Mouse (Mus musculus) forebrain, embryonic 11.5 days (tissue): Measurements from ENCODE around the gene Bdkrb1. TPM values are rescaled to one million over a fixed set of nuclear protein-coding genes. Genes with fewer than 3 reads are reported as not detected.

ENCODE experiments used
- ATAC-seq: fragments of 200-750 bp; cut with Nextera tagmentation; replicated peaks from 2 replicates; pipeline ENCODE4 v1.8.0; 2017; ENCODE audit warnings: moderate TSS enrichment; ENCODE audit not compliant: low FRiP score
- DNase-seq: peaks from one replicate; pipeline ENCODE4 v3.0.0-alpha.2; 2017; ENCODE audit warnings: low spot score
- H3K27ac ChIP-seq: fragments of 300-500 bp; sonication (generic); 2 replicates; pipeline ENCODE4 v1.5.1; 2014; ENCODE audit warnings: low read depth, low read length
- H3K27me3 ChIP-seq: fragments of 300-500 bp; sonication (generic); 2 replicates; pipeline ENCODE4 v1.6.1; 2014; ENCODE audit warnings: mild to moderate bottlenecking, low read length, mixed read lengths; ENCODE audit not compliant: control insufficient read depth, insufficient read depth
- H3K36me3 ChIP-seq: fragments of 300-500 bp; sonication (generic); 2 replicates; pipeline ENCODE4 v1.6.1; 2014; ENCODE audit warnings: mild to moderate bottlenecking, low read length, moderate library complexity, mixed read lengths; ENCODE audit not compliant: control insufficient read depth, insufficient read depth
- H3K4me1 ChIP-seq: fragments of 300-500 bp; sonication (generic); replicated peaks from 2 replicates; pipeline ENCODE4 v1.6.1; 2014; ENCODE audit warnings: low read length, mixed read lengths; ENCODE audit not compliant: control insufficient read depth, insufficient read depth
- H3K4me2 ChIP-seq: fragments of 300-500 bp; sonication (generic); 2 replicates; pipeline ENCODE4 v1.6.1; 2014; ENCODE audit warnings: low read depth, mild to moderate bottlenecking, low read length, moderate library complexity, mixed read lengths; ENCODE audit not compliant: severe bottlenecking
- H3K4me3 ChIP-seq: fragments of 300-500 bp; sonication (generic); 2 replicates; pipeline ENCODE4 v1.5.1; 2014; ENCODE audit warnings: low read depth, low read length
- H3K9ac ChIP-seq: fragments of 300-500 bp; sonication (generic); 2 replicates; pipeline ENCODE4 v1.6.1; 2014; ENCODE audit warnings: low read length
- H3K9me3 ChIP-seq: fragments of 300-500 bp; sonication (generic); 2 replicates; pipeline ENCODE4 v1.6.1; 2016; ENCODE audit warnings: low read length, mixed read lengths; ENCODE audit not compliant: control insufficient read depth
- WGBS: fragments of 180-500 bp; shearing (Covaris S2); extraction: QIAGEN DNeasy Blood & Tissue Kit; methylation state at CpG from one replicate; pipeline ENCODE4 v1.1.7; 2014; 5-methylcytosine and 5-hydroxymethylcytosine counted together
- polyA plus RNA-seq: library from polyadenylated mRNA; unstranded; fragments of >200 nt; fragmentation: Nextera tagmentation; extraction: Ambion mirVana; gene quantifications from 2 replicates; pipeline ENCODE4 v1.2.1, GENCODE M21; 2014

The Bdkrb1 gene
- polyA plus RNA-seq, result not detected in 2 replicates

DNA sequence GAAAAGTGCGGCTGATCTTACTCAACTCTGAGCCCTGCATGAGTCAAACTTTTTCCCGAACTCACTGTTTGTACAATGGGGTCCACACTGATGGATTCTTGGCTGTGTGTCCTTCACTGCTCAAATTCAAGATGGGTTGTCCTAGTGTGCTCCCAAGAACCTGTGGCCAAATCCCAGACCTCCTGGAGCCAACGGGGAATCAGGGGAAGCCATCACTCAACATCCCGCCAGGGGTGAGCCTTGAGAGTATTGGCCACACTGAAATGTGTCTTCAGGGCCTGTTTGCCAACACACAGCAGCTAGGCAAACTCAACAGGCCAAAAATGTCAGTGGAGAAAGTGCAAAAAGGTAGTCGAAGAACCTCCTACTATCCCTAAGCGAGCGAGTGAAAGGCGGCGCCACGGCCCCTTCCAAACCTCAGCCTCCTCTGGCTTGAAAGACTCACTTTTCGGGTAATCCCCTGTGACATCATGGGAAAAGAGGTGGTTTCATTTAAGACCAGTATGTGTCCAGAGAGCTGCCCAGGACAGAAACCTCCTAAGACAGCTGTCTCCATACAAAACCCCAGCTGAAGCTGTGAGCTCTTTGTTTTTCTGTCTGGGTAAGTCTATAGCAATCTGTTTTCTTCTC lies at the start of gene Bdkrb1:
TSS of gene Bdkrb1 (plus strand) at position 505 of the 630 bp plus-strand sequence.
- no peak within 1 kb of the TSS for H3K27ac ChIP-seq
- no peaks in the 10 kb centered on the region for H3K27me3 ChIP-seq
- no peak within 1 kb of the TSS for H3K9ac ChIP-seq
- 86% methylated on average over 11 of the region's 11 CpGs for WGBS
- ATAC-seq (no peak), DNase-seq (no peak)
- H3K4me1 ChIP-seq, result peaks cover 5% of the 10 kb centered on the region; the same call in 1 of the 2 replicates
- no peaks in the 10 kb centered on the region for H3K9me3 ChIP-seq
- H3K4me2 ChIP-seq, result no peak within 1 kb of the TSS
- no peaks in the 10 kb centered on the region for H3K36me3 ChIP-seq
- H3K4me3 ChIP-seq, result no peak within 1 kb of the TSS

DNA sequence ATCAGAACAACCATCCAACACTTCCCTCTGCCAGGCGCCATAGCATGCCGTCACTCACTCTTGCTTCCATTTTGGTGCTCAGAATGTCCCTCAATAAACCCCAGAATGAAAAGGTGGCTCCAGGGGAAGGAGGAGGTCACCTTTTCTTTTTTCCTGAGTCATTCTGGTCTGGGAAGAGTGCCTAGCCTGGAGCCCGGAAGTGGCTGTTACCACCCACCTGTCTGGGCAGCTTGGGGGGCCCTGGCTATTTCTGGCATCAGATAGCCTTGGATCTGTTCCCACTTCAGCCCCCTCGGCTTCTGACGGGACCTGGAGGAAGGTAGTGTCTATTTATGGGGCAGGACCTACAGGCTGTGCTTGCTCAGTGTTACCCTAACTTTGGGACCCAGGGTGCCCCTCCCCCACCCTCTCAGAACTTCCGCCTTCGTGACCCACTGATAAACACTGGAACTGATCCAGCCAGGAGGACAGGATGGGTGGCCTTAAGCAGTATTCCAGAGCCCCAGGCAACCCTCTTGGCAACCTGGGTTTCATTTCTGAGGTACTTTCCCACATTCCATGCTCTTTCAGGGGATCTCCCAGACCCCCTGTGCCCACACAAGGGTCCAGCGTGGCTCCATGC lies 48.6 kb upstream of the Bdkrb1 start:
- Histone ChIP-seq H3K36me3 (no peaks in the 10 kb centered on the region), H3K4me3 (no peak overlapping the region), H3K9ac (no peak overlapping the region), H3K4me2 (no peak overlapping the region), H3K4me1 (no peaks in the 10 kb centered on the region), H3K27me3 (no peaks in the 10 kb centered on the region), H3K9me3 (no peaks in the 10 kb centered on the region), H3K27ac (no peak overlapping the region)
- WGBS, result 80% methylated on average over 8 of the region's 8 CpGs
- ATAC-seq, result no peak
- DNase-seq, result no peak

DNA sequence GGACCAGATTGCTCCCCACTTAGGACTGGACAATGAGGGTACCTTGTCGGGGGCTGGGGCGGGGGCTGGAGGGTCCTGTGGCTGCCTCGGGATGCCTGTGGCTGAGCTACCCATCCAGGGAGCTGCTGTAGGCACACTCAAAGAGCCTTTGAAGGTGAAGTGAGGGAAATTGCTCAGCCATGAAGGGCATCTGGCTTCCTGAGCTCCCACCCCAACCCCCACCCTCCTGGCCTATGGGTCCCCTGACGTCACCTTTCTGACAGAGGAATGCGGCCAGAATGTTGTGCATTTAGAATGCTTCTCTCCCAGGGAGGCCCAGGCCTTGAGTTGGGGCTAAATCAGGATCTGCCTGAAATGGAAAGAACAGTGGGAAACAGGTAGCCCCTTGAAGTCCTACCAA lies 47.7 kb upstream of the Bdkrb1 start:
- H3K9me3 ChIP-seq, result no peaks in the 10 kb centered on the region
- no peak overlapping the region for H3K27ac ChIP-seq
- ATAC-seq, result no peak

DNA sequence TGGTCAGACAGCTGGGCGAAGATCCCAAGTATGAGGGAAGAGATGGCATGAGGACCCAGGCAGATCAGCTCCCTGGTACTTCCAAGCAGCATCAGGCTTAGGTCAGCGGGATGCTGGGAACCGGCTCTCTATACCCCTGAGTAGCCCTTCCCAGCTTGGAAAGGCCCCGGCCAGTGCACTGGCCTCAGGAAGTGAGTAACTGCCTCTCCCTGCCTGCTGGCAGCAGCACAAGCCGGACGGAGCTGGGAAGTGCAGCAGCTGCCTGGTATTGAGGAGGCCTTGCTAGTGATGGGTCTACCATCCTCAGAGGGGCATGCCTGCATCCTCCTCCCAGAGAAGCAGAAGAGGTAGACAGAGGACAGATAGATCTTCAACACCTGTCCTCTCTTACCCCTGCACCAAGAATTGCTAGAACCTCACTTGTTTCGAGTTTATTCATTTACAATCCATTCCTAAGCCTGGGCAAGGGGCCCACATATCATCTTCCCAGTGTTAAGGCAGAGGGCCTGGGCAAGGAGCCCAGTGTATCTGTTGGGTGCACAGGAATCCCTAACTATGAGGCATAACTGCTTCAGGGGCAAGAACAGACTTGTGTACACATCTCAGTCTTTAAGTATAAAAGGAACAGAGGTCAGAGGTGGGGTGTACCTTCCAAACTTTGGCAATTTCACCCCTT lies 45.5 kb upstream of the Bdkrb1 start:
- H3K27me3 ChIP-seq, result peaks cover 5% of the 10 kb centered on the region
- 77% methylated on average over 7 of the region's 7 CpGs for WGBS
- no peak overlapping the region for H3K4me3 ChIP-seq

More for the DNA sequence above, 47.7 kb upstream of the Bdkrb1 start:
- H3K36me3 ChIP-seq, result no peaks in the 10 kb centered on the region
- WGBS, result 72% methylated on average over 5 of the region's 5 CpGs
- no peak for DNase-seq
- H3K4me3 ChIP-seq, result no peak overlapping the region
- no peaks in the 10 kb centered on the region for H3K4me1 ChIP-seq
- no peaks in the 10 kb centered on the region for H3K27me3 ChIP-seq
- H3K9ac ChIP-seq, result no peak overlapping the region
- no peak overlapping the region for H3K4me2 ChIP-seq

DNA sequence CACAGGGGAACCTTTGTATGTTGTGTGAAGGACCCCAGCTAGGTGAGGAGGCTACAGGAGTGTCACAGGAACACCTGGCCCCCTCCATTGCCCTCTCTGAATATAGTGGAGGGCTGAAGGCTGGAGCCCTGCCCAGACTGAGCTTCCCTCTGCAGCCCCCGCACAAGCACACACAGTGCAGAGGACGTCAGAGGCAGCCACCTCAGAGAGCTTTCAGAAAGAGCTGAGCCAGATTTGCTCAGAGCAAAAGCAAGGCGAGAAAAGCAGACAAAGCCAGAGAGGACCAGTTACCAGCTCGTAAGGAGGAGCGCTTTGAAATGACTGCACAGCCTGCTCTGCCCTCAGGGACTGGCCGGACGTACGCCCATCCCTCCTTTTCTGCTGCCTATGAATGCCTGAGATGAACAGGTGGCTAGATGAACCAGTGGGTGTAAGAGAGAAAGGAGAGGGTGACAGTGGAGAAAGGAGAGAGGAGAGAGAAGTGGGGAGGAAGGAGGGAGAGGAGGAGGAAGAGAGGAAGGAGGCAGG lies 41.8 kb upstream of the Bdkrb1 start:
- H3K4me2 ChIP-seq, result no peak overlapping the region
- peaks cover 6% of the 10 kb centered on the region; the same call in 1 of the 2 replicates for H3K4me1 ChIP-seq
- no peaks in the 10 kb centered on the region for H3K9me3 ChIP-seq
- peaks cover 19% of the 10 kb centered on the region for H3K27me3 ChIP-seq
- WGBS, result 57% methylated on average over 8 of the region's 8 CpGs
- ATAC-seq (no peak), DNase-seq (no peak)
- H3K36me3 ChIP-seq, result no peaks in the 10 kb centered on the region
- H3K4me3 ChIP-seq, result no peak overlapping the region
- no peak overlapping the region for H3K9ac ChIP-seq
- no peak overlapping the region for H3K27ac ChIP-seq

More for the DNA sequence above, 45.5 kb upstream of the Bdkrb1 start:
- Histone ChIP-seq H3K4me1 (no peaks in the 10 kb centered on the region), H3K9ac (no peak overlapping the region), H3K4me2 (no peak overlapping the region), H3K36me3 (no peaks in the 10 kb centered on the region), H3K27ac (no peak overlapping the region), H3K9me3 (no peaks in the 10 kb centered on the region)
- ATAC-seq (no peak), DNase-seq (no peak)

DNA sequence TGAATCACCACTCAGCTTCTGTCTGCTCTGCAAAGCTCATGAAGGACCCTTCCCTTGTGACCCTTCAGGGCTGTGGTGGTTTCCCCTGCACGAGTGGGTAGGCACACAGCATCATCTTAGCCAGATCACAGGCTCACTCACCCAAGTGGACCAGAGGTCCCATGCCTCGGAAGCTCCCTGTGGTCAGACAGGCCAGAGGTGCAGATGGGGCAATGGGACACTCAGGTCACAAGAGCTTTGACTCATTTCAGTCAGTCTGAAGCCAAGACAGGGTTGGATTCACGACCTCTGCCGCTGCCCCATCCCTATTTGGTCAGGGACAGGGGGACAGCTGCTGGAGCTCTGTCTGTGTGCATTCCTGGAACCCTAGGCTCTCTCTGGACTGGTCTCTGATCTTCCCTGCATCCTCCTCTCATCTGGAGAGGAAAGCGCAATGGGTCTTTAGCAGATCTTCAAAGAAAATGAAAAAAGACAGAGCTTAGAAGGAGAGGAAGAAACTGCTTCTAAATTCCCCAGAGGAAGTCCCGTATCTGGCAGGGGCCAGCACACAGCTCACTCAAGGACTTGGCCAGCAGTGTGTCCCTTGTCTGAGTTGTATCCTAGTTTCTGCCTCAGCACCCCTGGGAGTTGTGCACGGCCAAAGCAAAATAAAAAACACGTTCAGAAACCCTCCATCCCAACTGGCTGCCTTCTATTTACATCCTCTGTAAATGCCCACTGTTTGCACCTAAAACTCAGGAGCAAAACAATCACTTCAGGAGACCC lies 40.6 kb upstream of the Bdkrb1 start:
- 31% methylated on average over 8 of the region's 8 CpGs for WGBS
- H3K27ac ChIP-seq, result no peak overlapping the region
- H3K27me3 ChIP-seq, result peaks cover 19% of the 10 kb centered on the region
- H3K4me1 ChIP-seq, result peaks cover 6% of the 10 kb centered on the region; the same call in 1 of the 2 replicates
- H3K9me3 ChIP-seq, result no peaks in the 10 kb centered on the region
- H3K36me3 ChIP-seq, result no peaks in the 10 kb centered on the region
- H3K4me2 ChIP-seq, result peak overlapping the region; percentile 78; the same call in 1 of the 2 replicates
- DNase-seq (no peak), ATAC-seq (no peak)
- peak overlapping the region; percentile 35; the same call in 1 of the 2 replicates for H3K9ac ChIP-seq
- H3K4me3 ChIP-seq, result peak overlapping the region; percentile 33; the same call in 1 of the 2 replicates

DNA sequence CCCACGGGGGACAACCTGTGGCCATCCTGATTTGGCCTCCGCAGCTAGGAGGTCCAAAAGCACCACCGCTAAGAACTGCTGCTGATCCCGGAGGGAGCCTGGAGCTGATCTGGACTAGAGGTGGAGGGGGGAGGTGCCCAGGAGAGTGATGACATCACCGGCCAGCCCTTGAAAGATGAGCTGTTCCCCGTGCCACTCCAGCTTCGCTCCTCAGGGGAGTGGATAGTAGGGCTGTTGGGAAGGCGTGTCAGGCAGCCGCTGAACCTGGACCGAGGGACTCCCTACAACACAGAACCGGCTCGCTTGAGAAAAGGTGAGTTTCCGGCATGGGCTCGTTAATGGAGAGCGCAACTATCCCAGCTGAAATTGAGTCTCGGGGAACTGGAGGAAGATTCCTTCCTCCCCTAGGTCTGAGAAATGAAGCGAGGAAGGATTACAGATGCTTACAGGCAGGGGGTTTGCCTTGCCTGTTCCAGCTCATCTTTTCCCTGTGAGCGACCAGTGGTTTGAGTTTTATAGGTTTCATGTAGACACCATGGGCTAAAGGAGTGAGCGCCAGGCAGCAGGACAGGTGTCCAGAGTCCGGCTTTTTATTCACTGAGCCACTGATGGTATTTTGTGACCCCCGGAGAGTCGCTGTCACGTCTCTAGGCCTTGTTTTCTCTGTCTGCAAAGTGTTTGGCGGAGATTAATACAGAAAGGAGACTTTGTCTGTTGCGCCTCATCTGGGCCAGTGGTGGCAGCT lies 39.8 kb upstream of the Bdkrb1 start, which contains the start of gene Bdkrb2:
TSS of gene Bdkrb2 (plus strand) at position 291 of the 745 bp plus-strand sequence.
- DNase-seq (peak; percentile 76), ATAC-seq (peak; percentile 83; the same call in 1 of the 2 replicates)
- Histone ChIP-seq H3K27me3 (peaks cover 19% of the 10 kb centered on the region), H3K9ac (peak within 1 kb of the TSS; percentile 35), H3K4me3 (peak within 1 kb of the TSS; percentile 33), H3K27ac (no peak within 1 kb of the TSS), H3K36me3 (no peaks in the 10 kb centered on the region), H3K9me3 (no peaks in the 10 kb centered on the region), H3K4me1 (peaks cover 6% of the 10 kb centered on the region; the same call in 1 of the 2 replicates), H3K4me2 (peak within 1 kb of the TSS; percentile 78)
- WGBS, result 4% methylated on average over 25 of the region's 25 CpGs
